Mouse (Mus musculus): ENCODE results near the gene Fam20c. TPM values are rescaled to one million over a fixed set of nuclear protein-coding genes. Genes with fewer than 3 reads are reported as not detected.

Fam20c gene
- total RNA-seq, 2 experiments from 2014 or later = 0.38 TPM; not detected in 1

GRCm38 (mm10) chr5:138788481-138789211 is 34.3 kb downstream of the Fam20c start:
- ATAC-seq (replicated peaks; ENCODE audit: low FRiP score, low TSS enrichment, poor library complexity, severe bottlenecking) = no peak

DNA sequence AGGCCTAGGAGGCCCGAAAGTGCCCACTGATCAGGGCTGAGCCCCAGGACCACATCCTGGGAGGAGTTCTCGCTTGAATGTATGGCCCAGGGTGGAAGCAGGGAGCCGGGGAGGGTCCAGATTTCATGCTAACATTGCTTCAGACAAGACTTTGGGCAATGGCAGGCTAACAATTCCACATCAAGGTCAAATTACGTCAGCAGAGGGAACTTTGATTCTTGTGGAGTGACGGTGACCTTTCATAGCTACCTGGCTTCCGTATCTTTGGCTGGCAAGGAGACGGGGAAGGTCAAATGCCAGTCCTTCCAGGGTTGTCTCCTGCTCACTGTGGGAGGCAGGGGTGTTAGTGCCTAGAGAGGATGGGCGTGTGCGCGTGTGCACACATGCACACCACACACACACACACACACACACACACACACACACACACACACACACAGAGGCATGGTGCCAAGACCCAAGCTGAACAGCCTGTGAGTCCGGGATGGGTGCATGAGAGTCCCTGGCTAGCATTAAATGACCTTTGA is 36.7 kb downstream of the Fam20c start:
- ATAC-seq (replicated peaks; ENCODE audit: low FRiP score, low TSS enrichment, poor library complexity, severe bottlenecking) = no peak

DNA sequence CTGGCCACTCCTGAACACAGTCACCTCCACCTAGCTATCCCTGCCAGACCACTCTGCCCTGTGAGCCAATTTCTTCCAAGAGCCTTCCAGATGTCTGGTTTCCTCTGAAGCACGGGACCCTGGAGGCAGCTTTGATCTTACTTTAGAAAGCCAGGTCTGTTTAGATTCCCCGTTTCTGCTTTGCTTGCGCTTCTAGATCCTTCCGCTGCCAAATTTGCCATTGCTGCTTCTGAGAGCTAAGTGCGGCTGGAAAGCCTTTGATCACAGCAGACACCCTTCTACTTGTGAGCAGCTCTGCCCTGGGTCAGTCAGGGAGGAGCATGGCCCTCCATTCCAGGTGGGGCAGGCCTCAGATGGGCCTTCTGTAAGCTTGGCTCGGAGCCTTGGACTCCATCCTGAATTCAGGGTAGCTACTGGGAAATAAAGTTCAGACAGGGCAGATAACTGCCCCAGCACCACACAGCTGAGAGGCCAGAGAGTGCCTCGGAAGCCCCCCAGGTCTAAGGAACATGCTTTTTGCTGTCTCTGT is 47.3 kb downstream of the Fam20c start:
- ATAC-seq (replicated peaks; ENCODE audit: low FRiP score, low TSS enrichment, poor library complexity, severe bottlenecking) = no peak

- ATAC-seq (replicated peaks; ENCODE audit: low FRiP score, low TSS enrichment, poor library complexity, severe bottlenecking) = no peak
These were observed 50.0 kb downstream of the Fam20c start for GRCm38 (mm10) chr5:138804286-138804685.

- no peak for ATAC-seq (replicated peaks; ENCODE audit: low FRiP score, low TSS enrichment, poor library complexity, severe bottlenecking)
These were observed 55.5 kb downstream of the Fam20c start for GRCm38 (mm10) chr5:138809767-138810166.

- no peak for ATAC-seq (replicated peaks; ENCODE audit: low FRiP score, low TSS enrichment, poor library complexity, severe bottlenecking)
These were observed 65.5 kb downstream of the Fam20c start, which contains the start of gene Gm5294 for GRCm38 (mm10) chr5:138819780-138820179. Gene Gm5294 (plus strand): TSS chr5:138820080.

GRCm38 (mm10) chr5:138820717-138821332 is 66.5 kb downstream of the Fam20c start:
- no peak for ATAC-seq (replicated peaks; ENCODE audit: low FRiP score, low TSS enrichment, poor library complexity, severe bottlenecking)

- no peak for ATAC-seq (replicated peaks; ENCODE audit: low FRiP score, low TSS enrichment, poor library complexity, severe bottlenecking)
These were observed 70.8 kb downstream of the Fam20c start for GRCm38 (mm10) chr5:138825090-138825489.

GRCm38 (mm10) chr5:138833406-138833805 is 79.1 kb downstream of the Fam20c start:
- ATAC-seq (replicated peaks; ENCODE audit: low FRiP score, low TSS enrichment, poor library complexity, severe bottlenecking) = no peak

DNA sequence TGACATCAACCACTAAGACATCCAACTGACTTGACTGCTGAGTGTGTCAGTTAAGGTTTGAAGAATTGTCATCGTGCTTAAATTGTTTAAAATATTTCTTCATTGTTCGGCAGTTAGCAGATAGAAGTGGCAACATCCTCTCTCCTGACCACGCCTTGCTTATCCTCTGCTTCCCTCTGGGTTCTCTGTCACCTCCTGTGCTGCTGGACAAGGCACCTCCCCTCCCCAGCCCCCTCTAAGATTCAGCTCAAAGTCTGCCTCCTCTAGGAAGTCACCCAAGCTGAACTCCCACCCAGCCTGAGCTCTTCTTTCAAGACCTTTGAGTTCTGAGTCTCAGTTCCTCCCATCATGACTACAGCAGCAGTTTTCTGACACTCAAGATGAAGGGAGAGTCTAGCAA is 80.6 kb downstream of the Fam20c start:
- no peak for ATAC-seq (replicated peaks; ENCODE audit: low FRiP score, low TSS enrichment, poor library complexity, severe bottlenecking)

DNA sequence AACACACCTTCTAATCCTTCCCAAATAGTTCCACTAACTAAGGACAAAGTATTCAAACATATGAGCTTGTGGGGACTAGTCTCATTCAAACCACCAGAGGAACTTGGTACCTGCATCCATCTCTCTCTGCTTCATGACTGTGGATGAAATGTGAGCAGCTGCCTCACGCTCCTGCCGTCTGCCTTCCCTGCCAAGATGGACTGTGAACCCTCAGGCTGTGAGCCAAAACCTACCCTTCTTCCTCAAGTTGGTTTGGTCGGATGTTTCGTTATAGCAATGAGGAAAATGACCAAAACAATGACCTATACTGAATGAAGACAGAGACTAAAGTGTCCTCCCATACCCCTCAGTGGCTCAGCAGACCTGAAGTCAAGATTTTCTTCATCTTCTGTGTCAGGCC is 86.7 kb downstream of the Fam20c start:
- no peak for ATAC-seq (replicated peaks; ENCODE audit: low FRiP score, low TSS enrichment, poor library complexity, severe bottlenecking)

DNA sequence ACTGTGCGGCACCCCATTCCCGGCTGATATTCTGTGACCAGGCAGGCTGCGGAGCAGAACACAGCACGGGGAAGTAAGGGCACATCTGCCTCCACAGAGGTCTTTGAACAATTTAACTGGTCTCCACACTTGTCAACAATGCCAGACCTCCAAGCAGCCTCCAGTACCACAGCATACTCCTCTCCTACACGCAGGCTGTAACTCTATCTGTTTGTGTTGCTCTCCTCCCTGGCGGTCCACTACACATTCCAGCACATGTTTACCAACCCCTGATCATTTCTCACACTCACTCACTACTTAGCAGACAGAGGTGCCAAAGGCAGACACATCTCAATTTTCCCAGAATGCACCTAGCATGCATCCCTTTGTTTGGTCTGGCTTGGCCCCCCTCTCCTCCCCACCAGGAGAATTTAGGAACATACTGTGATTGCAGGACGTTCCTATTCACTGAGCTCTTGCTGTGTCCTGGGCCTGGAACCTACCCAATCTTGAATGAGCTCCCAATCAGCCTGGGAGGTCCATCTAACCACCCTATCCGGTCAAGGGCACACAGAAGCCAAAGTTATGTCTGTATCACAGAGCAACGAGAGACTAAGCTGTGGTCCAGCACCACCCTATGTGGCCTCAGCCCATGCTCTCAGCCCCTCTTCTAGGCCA is 89.0 kb downstream of the Fam20c start:
- ATAC-seq (replicated peaks; ENCODE audit: low FRiP score, low TSS enrichment, poor library complexity, severe bottlenecking) = no peak

DNA sequence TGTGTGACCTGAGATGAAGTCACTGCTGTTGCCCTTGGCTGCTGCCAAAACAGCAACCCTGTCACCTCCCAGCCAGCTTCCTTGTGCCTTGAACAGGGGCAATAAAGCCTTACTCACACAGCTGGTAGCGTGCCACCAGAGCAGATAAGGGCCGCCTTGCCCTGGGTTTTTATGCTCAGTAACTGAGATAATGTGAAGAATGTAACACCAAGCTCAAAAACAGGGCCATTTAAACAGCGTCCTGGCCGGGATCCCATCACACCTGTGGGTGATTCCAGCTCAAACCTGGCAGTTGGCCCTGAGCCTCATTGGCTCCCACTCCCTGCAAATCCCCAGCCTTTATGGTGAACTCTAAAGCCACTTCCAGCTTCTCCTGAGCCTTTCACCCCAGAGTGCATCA is 92.2 kb downstream of the Fam20c start:
- peak; percentile 79 for ATAC-seq (replicated peaks; ENCODE audit: low FRiP score, low TSS enrichment, poor library complexity, severe bottlenecking)

GRCm38 (mm10) chr5:138848102-138848501 is 93.8 kb downstream of the Fam20c start:
- peak; percentile 87 for ATAC-seq (replicated peaks; ENCODE audit: low FRiP score, low TSS enrichment, poor library complexity, severe bottlenecking)

DNA sequence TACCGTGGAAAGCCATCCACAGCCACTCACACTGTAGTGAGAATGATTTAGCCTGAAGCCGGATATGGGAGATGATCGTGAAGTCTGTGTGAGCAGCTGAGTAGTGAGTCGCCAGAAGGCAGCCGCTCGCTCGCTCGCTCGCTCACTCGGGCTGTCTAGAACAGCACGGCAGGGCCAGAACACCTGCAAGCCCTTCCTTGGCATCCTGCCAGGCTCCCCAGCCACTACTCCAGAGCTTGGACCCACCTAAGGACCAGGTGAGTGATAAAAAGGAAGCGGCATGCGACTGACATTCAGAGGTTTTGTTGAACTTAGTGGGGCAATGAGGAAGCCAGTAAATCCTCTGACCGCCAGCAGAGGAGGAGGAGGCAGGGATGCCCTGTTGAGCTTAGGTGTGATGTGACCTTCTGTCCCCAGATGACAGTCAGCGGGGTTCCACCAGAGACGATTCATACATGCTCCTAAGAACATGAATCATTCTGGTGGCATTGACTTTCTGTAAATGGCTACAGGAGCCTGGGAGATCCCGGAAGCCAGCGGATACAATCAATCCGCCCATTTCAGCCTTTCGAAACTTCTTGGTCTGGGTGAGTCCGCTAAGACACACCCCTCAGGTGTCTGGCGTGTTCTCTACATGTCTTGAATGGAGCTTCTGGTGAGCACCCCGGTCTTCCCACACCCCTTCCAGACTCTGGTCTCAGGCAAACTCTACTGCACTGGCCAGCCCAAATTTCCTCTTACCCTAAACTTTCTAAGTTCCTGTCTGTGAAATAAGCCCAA is 95.6 kb downstream of the Fam20c start:
- ATAC-seq (replicated peaks; ENCODE audit: low FRiP score, low TSS enrichment, poor library complexity, severe bottlenecking) = no peak

DNA sequence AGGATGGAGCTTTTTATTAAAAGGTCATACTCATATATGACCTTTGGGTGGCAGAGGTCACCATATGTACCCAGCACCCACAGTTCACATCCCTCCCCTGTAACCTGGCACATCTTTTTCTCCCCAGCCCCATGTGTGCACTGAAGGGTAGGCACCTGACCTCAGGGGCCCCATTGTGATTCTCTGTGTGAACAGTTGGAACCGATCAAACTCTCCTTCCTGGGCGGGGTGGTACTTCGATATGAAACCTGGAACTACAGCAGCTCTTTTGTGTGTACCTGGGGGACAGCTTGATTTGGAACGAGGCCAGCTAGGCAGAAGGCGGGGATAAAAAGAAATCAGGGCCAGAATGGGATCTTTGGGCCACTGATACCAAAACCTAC is 96.1 kb downstream of the Fam20c start:
- ATAC-seq (replicated peaks; ENCODE audit: low FRiP score, low TSS enrichment, poor library complexity, severe bottlenecking) = no peak

- ATAC-seq (replicated peaks; ENCODE audit: low FRiP score, low TSS enrichment, poor library complexity, severe bottlenecking) = no peak
These were observed 97.0 kb downstream of the Fam20c start for GRCm38 (mm10) chr5:138851296-138851780.

DNA sequence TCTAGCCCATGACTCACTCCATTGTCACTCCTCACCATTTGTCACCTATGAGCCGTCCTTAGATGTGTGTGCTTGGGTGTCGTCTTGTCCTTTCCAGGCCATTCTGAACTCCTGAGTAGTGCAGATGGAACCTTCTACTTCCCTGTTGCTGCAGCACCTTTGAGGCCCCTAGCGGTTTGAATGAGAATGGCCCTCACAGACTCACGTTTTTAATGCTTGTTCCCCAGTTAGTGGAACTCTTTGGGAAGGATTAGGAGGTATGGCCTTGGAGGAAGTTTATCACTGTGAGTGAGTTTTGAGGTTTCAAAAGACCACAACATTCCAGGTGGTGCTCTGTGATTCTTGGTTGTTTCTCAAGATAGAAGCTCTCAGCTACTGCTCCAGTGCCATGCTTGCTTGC is 97.8 kb downstream of the Fam20c start:
- no peak for ATAC-seq (replicated peaks; ENCODE audit: low FRiP score, low TSS enrichment, poor library complexity, severe bottlenecking)

- ATAC-seq (replicated peaks; ENCODE audit: low FRiP score, low TSS enrichment, poor library complexity, severe bottlenecking) = no peak
These were observed 99.0 kb downstream of the Fam20c start for GRCm38 (mm10) chr5:138853349-138853748.
